Mouse (Mus musculus): ENCODE measurements around the gene Sprr2d. TPM values are rescaled to one million over a fixed set of nuclear protein-coding genes. Genes with fewer than 3 reads are reported as not detected.

Sprr2d gene
- polyA plus RNA-seq, 1 experiment from 2014 or later: not detected

GRCm38 (mm10) chr3:92385385-92385784, 46.4 kb downstream of the Sprr2d start, which contains the start of gene Sprr2h:
TSS of gene Sprr2h (plus strand) at chr3:92385685.
- Histone ChIP-seq H3K4me1 (ENCODE audit: control insufficient read depth, insufficient read depth, low read length) (no peaks in the 10 kb centered on the region), H3K9ac (ENCODE audit: low read depth, low read length) (no peak within 1 kb of the TSS), H3K27ac (ENCODE audit: low read length) (no peak within 1 kb of the TSS), H3K4me3 (ENCODE audit: low read depth, low read length) (no peak within 1 kb of the TSS), H3K4me2 (ENCODE audit: low read length) (no peak within 1 kb of the TSS), H3K27me3 (ENCODE audit: control insufficient read depth, insufficient read depth, low read depth, low read length) (no peaks in the 10 kb centered on the region), H3K9me3 (replicated peaks; ENCODE audit: control insufficient read depth, low read length, poor library complexity, severe bottlenecking) (no peaks in the 10 kb centered on the region), H3K36me3 (ENCODE audit: control insufficient read depth, insufficient read depth, low read length) (no peaks in the 10 kb centered on the region)
- 94% methylated on average over 1 of the region's 1 CpGs for whole genome bisulfite sequencing
- no peak for ATAC-seq

Other genes with a start within 250 kb of the Sprr2d start
- gene Prr9, start 215.2 kb upstream of the Sprr2d start, polyA plus RNA-seq (2015; fragmentation: Nextera tagmentation; extraction: Ambion mirVana): not detected in 2 replicates
- gene Lelp1, start 196.4 kb upstream of the Sprr2d start, polyA plus RNA-seq (2015; fragmentation: Nextera tagmentation; extraction: Ambion mirVana): not detected in 2 replicates
- gene Sprr2a1, start 123.3 kb upstream of the Sprr2d start, polyA plus RNA-seq (2015; fragmentation: Nextera tagmentation; extraction: Ambion mirVana): not detected in 2 replicates
- 0.09 TPM in 1 of 2 replicates, not detected in the other for gene Sprr2a2, start 123.2 kb upstream of the Sprr2d start, polyA plus RNA-seq (2015; fragmentation: Nextera tagmentation; extraction: Ambion mirVana)
- gene Sprr2a3, start 53.7 kb upstream of the Sprr2d start, polyA plus RNA-seq (2015; fragmentation: Nextera tagmentation; extraction: Ambion mirVana): not detected in 2 replicates
- gene Sprr2b, start 22.5 kb upstream of the Sprr2d start, polyA plus RNA-seq (2015; fragmentation: Nextera tagmentation; extraction: Ambion mirVana): not detected in 2 replicates
- gene Sprr2e, start 13.0 kb downstream of the Sprr2d start, polyA plus RNA-seq (2015; fragmentation: Nextera tagmentation; extraction: Ambion mirVana): not detected in 2 replicates
- not detected in 2 replicates for gene Sprr2f, start 26.0 kb downstream of the Sprr2d start, polyA plus RNA-seq (2015; fragmentation: Nextera tagmentation; extraction: Ambion mirVana)
- gene Sprr2h, start 46.5 kb downstream of the Sprr2d start, polyA plus RNA-seq (2015; fragmentation: Nextera tagmentation; extraction: Ambion mirVana): not detected in 2 replicates
- not detected in 2 replicates for gene Sprr2i, start 68.9 kb downstream of the Sprr2d start, polyA plus RNA-seq (2015; fragmentation: Nextera tagmentation; extraction: Ambion mirVana)
- gene Sprr2j-ps, start 78.9 kb downstream of the Sprr2d start, polyA plus RNA-seq (2015; fragmentation: Nextera tagmentation; extraction: Ambion mirVana): not detected in 2 replicates
- 7.5 and 8.9 TPM in 2 replicates for gene Gm9774, start 90.3 kb downstream of the Sprr2d start, polyA plus RNA-seq (2015; fragmentation: Nextera tagmentation; extraction: Ambion mirVana)
- not detected in 2 replicates for gene Sprr2k, start 93.4 kb downstream of the Sprr2d start, polyA plus RNA-seq (2015; fragmentation: Nextera tagmentation; extraction: Ambion mirVana)
- not detected in 2 replicates for gene Sprr1b, start 99.6 kb downstream of the Sprr2d start, polyA plus RNA-seq (2015; fragmentation: Nextera tagmentation; extraction: Ambion mirVana)
- not detected in 2 replicates for gene Sprr3, start 119.6 kb downstream of the Sprr2d start, polyA plus RNA-seq (2015; fragmentation: Nextera tagmentation; extraction: Ambion mirVana)
- gene Sprr1a, start 146.8 kb downstream of the Sprr2d start, polyA plus RNA-seq (2015; fragmentation: Nextera tagmentation; extraction: Ambion mirVana): 0.24 TPM in 1 of 2 replicates, not detected in the other
- not detected in 2 replicates for gene Sprr4, start 161.4 kb downstream of the Sprr2d start, polyA plus RNA-seq (2015; fragmentation: Nextera tagmentation; extraction: Ambion mirVana)
- gene 2310046K23Rik, start 195.4 kb downstream of the Sprr2d start, polyA plus RNA-seq (2015; fragmentation: Nextera tagmentation; extraction: Ambion mirVana): not detected in 2 replicates
- not detected in 2 replicates for gene Ivl, start 234.6 kb downstream of the Sprr2d start, polyA plus RNA-seq (2015; fragmentation: Nextera tagmentation; extraction: Ambion mirVana)
- gene Smcp, start 249.9 kb downstream of the Sprr2d start, polyA plus RNA-seq (2015; fragmentation: Nextera tagmentation; extraction: Ambion mirVana): not detected in 2 replicates